Mouse (Mus musculus) brain, embryonic 14.5 days (tissue): Measurements from ENCODE around the gene Mcmbp.

Experiments used
- CTCF ChIP-seq: fragments of 200-500 bp; IDR thresholded peaks from 2 replicates; pipeline ENCODE4 v1.5.1; 2012; ENCODE audit warnings: inconsistent platforms, mild to moderate bottlenecking, moderate library complexity, borderline replicate concordance; ENCODE audit not compliant: insufficient read depth, insufficient read length; ENCODE audit errors: extremely low read depth
- POLR2A ChIP-seq: fragments of 200-500 bp; IDR thresholded peaks from 2 replicates; pipeline ENCODE4 v1.6.1; 2012; ENCODE audit warnings: mild to moderate bottlenecking, inconsistent platforms, borderline replicate concordance; ENCODE audit not compliant: poor library complexity, insufficient read depth, insufficient read length, severe bottlenecking; ENCODE audit errors: extremely low read depth

DNA sequence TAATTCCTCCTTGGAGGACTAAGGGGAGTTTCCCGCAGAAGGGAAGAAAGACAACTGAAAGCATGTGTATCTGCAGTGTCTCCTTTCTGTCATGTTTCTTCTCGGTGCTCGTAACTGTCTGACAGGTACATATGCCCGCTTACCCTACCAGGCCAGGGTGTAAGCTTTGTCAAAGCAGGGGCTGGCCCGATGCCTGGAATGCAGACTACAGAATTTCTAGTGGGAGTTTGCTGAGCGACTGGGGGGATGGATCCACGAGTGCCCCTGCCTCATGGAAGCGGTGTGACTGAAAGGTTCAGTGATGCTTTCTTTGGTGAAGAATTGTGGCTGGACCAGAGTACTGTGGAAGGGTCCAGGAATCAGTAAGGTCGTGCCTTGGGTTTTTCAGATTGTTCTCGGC is 5.9 kb upstream of the Mcmbp start:
- TF ChIP-seq POLR2A (no peak), CTCF (no peak)
